Mouse (Mus musculus) layer of hippocampus, postnatal 14 days (tissue): ENCODE measurements at regions not wholly inside any gene's neighbourhood (a gene's known extent, or its start where the extent isn't known, plus 50 kb on each side); places are given as distances from the start of the nearest gene placed in this dataset.

Experiments
- DNase-seq, 2 experiments: peaks; one replicate each; pipeline ENCODE4 v3.0.0; 2021 to 2022; ENCODE audit warnings: low spot score in 2 of 2, mixed read lengths in 1 of 2

DNA sequence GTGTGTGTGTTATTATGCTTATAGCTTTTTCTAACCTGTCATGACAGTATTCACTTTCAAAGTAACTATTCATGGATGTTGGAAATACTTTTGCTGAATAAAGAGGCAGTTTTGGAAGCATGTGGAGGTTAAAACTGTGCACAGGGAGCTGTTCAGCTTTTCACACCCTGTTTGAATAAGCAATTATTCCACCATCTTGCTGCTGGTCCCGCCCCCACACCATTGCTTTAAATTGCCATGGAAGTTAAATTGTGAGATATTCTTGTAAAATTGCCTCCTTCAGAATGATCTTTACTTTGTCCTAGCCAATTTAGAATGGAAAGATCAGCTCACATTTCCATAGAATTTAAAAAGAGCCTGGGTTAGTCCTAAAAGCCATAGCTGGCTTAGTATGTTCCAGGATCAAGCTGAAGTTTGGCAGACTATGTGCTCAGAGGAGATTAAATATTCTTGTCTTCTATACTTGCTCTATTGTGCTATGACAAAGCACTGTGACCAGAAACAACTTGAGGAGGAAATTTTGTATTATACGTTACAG is 328.4 kb upstream of the Agtr1b start:
- DNase-seq: peak in 1 of 2 experiments; percentile 24

DNA sequence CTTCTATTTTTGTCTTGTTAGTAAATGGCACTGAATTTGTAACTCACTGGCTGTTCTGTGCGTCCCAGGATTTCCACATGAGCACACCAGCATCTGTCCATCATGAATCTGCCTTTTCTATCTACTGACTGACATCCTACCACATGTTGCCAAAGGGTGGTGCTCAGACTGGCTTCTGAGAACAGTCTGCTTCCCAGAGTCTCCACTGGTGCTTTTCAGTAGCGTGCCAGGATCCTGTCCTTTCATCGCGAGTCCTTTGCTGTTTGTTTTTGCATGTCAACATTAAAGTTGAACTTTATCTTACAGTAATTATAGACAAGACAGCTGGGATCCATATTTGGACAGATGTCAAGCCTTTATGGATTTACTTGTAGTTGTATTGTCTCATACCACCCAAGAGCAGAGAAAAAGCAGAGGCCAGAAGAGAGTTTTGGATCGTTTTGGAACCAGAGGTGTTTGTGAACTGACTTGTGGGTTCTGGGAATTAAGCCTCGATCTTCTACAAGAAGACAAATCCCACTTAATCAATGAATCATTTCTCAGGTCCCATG is 314.0 kb upstream of the Agtr1b start:
- DNase-seq: no peak

DNA sequence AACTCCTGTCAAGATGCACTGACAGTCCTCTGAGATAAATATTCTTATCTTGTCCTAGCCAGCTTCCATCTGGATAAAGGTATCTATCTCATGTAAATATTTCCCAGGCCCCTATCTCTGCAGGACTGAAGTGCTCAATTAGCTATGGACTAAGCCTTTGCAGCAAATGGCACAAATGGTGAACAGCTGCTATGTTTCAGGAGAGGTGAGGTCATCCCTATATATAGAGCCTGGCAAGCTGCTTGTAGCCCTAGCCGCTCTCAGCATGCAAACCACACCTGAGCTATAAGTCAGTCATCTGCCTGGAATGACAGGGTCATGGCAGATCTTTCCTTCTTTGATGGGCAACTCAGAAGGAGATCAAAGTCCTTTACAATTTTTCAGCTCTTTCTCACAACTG is 294.9 kb upstream of the Agtr1b start:
- no peak for DNase-seq

DNA sequence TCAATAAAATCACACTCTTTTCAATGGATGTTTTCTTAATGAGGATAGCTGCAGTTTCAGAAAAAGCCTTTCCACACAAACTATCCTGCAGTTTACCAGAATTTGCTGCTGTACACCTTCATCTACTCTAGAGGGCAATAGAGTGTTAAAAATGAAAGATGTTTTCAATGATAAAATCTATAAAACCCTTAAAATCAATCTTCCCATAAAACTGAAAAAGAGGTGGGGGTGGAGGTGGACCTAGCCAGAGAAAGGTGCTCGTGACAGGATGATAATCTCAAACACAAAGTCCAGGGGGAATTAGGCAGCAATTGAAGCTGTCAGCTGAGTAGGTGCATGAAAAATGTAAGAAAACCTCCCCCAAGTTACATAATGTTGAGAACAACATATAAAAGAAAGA is 288.4 kb upstream of the Agtr1b start:
- peak; percentile 21 to 74 for DNase-seq
